Mouse (Mus musculus): ENCODE measurements around the gene E2f1.
A peak's percentile ranks its signal among the peaks of the same experiment; 100 is the strongest.

Gene E2f1

GRCm38 (mm10) chr2:154581421-154581820, 11.7 kb upstream of the E2f1 start:
- DNase-seq, result no peak

- peak in 1 of 2 experiments; percentile 37 for DNase-seq
These were observed 10.9 kb upstream of the E2f1 start for GRCm38 (mm10) chr2:154580586-154580985.

- DNase-seq, result no peak
These were observed 8.0 kb upstream of the E2f1 start for GRCm38 (mm10) chr2:154577744-154578067.

- peak in 1 of 2 experiments; percentile 58 for DNase-seq
These were observed 7.4 kb upstream of the E2f1 start for GRCm38 (mm10) chr2:154576876-154577743.

- DNase-seq, result peak; percentile 49 to 68
These were observed 4.6 kb upstream of the E2f1 start for GRCm38 (mm10) chr2:154574271-154574670.

GRCm38 (mm10) chr2:154572996-154573395, 3.3 kb upstream of the E2f1 start:
- peak; percentile 57 to 75 for DNase-seq

- DNase-seq, result no peak
These were observed 2.3 kb upstream of the E2f1 start for GRCm38 (mm10) chr2:154571976-154572375.

GRCm38 (mm10) chr2:154571266-154571665, 1.6 kb upstream of the E2f1 start:
- no peak for DNase-seq

- no peak for DNase-seq
These were observed 974 bp upstream of the E2f1 start for GRCm38 (mm10) chr2:154570666-154571065.

- peak; percentile 69 to 78 for DNase-seq
These were observed 482 bp downstream of the E2f1 start for GRCm38 (mm10) chr2:154569071-154569748.

GRCm38 (mm10) chr2:154568329-154569070, 1.2 kb downstream of the E2f1 start:
- peak; percentile 71 to 83 for DNase-seq

GRCm38 (mm10) chr2:154567766-154568165, 1.9 kb downstream of the E2f1 start:
- no peak for DNase-seq

GRCm38 (mm10) chr2:154566641-154567040, 3.1 kb downstream of the E2f1 start:
- DNase-seq, result no peak

GRCm38 (mm10) chr2:154565562-154565961, 4.1 kb downstream of the E2f1 start:
- peak; percentile 92 for DNase-seq

- DNase-seq, result no peak
These were observed 6.0 kb downstream of the E2f1 start for GRCm38 (mm10) chr2:154563612-154564170.

GRCm38 (mm10) chr2:154558264-154559039, 11.2 kb downstream of the E2f1 start, which contains the start of gene Necab3:
Necab3 (minus strand) TSS chr2:154558890.
- DNase-seq, result peak; percentile 91 to 94

- DNase-seq, result peak; percentile 84 to 88
These were observed 12.4 kb downstream of the E2f1 start for GRCm38 (mm10) chr2:154557184-154557832.

GRCm38 (mm10) chr2:154555235-154555634, 14.5 kb downstream of the E2f1 start:
- peak in 1 of 2 experiments; percentile 58 for DNase-seq

- DNase-seq, result peak; percentile 97
These were observed 17.2 kb downstream of the E2f1 start for GRCm38 (mm10) chr2:154552424-154552907.

- peak; percentile 77 to 79 for DNase-seq
These were observed 17.8 kb downstream of the E2f1 start for GRCm38 (mm10) chr2:154551927-154552326.

GRCm38 (mm10) chr2:154551476-154551875, 18.2 kb downstream of the E2f1 start, which contains the start of gene Actl10:
Actl10 (plus strand) TSS chr2:154551776.
- DNase-seq, result peak; percentile 30 to 32

Data from cerebellum, postnatal 10 days (tissue).